Mouse (Mus musculus) heart, postnatal 0 days (tissue): Measurements from ENCODE around the gene Rfx8.

Source experiments
- CTCF ChIP-seq: IDR thresholded peaks from 2 replicates; pipeline ENCODE4 v1.5.1; 2016; ENCODE audit warnings: antibody characterized with exemption, control low read depth, low read depth
- EP300 ChIP-seq: IDR thresholded peaks from 2 replicates; pipeline ENCODE4 v1.6.1; 2016; ENCODE audit warnings: antibody characterized with exemption, low read depth

DNA sequence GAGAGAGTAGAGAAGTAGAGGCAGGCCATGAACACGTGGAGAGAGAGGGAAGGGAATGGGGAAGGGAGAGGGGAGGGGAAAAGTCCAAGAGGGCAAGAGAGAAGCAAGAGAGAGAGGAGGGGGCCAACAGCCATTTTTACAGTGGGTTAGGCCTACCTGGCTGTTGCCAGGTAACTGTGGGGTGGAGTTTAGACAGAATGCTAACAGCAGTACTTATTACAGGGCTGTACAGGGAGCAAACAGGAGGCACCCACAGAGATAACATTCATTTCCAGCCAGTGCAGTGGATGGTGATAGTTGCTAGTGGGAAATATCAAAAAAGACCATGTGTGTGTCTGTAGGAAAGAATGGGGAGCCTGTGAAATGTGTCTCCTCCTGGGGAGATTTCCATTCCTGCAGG is 97.1 kb downstream of the Rfx8 start:
- TF ChIP-seq CTCF (no peak), EP300 (no peak)
